Mouse (Mus musculus) lung, postnatal 0 days (tissue): ENCODE measurements around the gene Elavl3.

Experiments used
- CTCF ChIP-seq: IDR thresholded peaks from 2 replicates; pipeline ENCODE4 v1.5.1; 2016; ENCODE audit warnings: antibody characterized with exemption, mild to moderate bottlenecking
- EP300 ChIP-seq: IDR thresholded peaks from 2 replicates; pipeline ENCODE4 v1.6.1; 2016; ENCODE audit warnings: antibody characterized with exemption, mild to moderate bottlenecking, control low read depth

- TF ChIP-seq CTCF, result no peak
- TF ChIP-seq EP300, result no peak
Measured at GRCm38 (mm10) chr9:22076223-22076622, 24.4 kb upstream of the Elavl3 start.
